Mouse (Mus musculus) left cerebral cortex, postnatal 4 days (tissue): ENCODE measurements around the gene Gm28374. TPM values are rescaled to one million over a fixed set of nuclear protein-coding genes. Genes with fewer than 3 reads are reported as not detected.
"Not testable (repeated sequence)": the region's sequence is repeated elsewhere in the genome, so short reads cannot be mapped to it uniquely, and the experiment has no call there.

ENCODE experiments used
- DNase-seq: peaks from one replicate; pipeline ENCODE4 v3.0.0-alpha.2; 2022
- intact Hi-C: fragments of 180-260 bp; cut with DNase I; formaldehyde crosslinking; loops from one replicate; pipeline ENCODE4 v1.15.1; 2025
- total RNA-seq, 2 experiments: library from RNA; stranded (reverse); gene quantifications; 2 replicates each; pipeline ENCODE4 v1.2.3; 2021

The Gm28374 gene
- 1 to 10 TPM; 1.1 TPM for total RNA-seq

- DNase-seq: no peak
- intact Hi-C loops: no loop called here
Measured at GRCm38 (mm10) chr19:6082156-6082555, at the start of gene Gm28374. Gm28374 (minus strand) TSS chr19:6082256.

- DNase-seq, intact Hi-C loops: not testable (repeated sequence)
Measured at GRCm38 (mm10) chr19:6130414-6131128, 48.5 kb upstream of the Gm28374 start.

GRCm38 (mm10) chr19:6127760-6128341, 45.8 kb upstream of the Gm28374 start, which contains the start of gene Snx15:
Snx15 (minus strand) TSS chr19:6128304.
- intact Hi-C loops: no loop called here

GRCm38 (mm10) chr19:6126789-6127580, 44.9 kb upstream of the Gm28374 start:
- DNase-seq: no peak
- intact Hi-C loops: no loop called here

More at GRCm38 (mm10) chr19:6127760-6128341, 45.8 kb upstream of the Gm28374 start, which contains the start of gene Snx15:
- DNase-seq: peak; percentile 96

GRCm38 (mm10) chr19:6126289-6126688, 44.2 kb upstream of the Gm28374 start:
- peak; percentile 32 for DNase-seq
- intact Hi-C loops: no loop called here

- DNase-seq: no peak
- intact Hi-C loops: no loop called here
Measured at GRCm38 (mm10) chr19:6124898-6125297, 42.8 kb upstream of the Gm28374 start.

- DNase-seq: no peak
- intact Hi-C loops: no loop called here
Measured at GRCm38 (mm10) chr19:6123330-6123729, 41.3 kb upstream of the Gm28374 start.

- DNase-seq: no peak
- intact Hi-C loops: no loop called here
Measured at GRCm38 (mm10) chr19:6121761-6122160, 39.7 kb upstream of the Gm28374 start.

- intact Hi-C loops: no loop called here
- peak; percentile 32 for DNase-seq
Measured at GRCm38 (mm10) chr19:6118677-6119185, 36.7 kb upstream of the Gm28374 start.

GRCm38 (mm10) chr19:6117986-6118676, 36.1 kb upstream of the Gm28374 start, which contains the start of gene Sac3d1:
Sac3d1 (minus strand) TSS chr19:6118650.
- intact Hi-C loops: no loop called here
- DNase-seq: peak; percentile 90

- intact Hi-C loops: no loop called here
- DNase-seq: no peak
Measured at GRCm38 (mm10) chr19:6117346-6117985, 35.4 kb upstream of the Gm28374 start.

- intact Hi-C loops: no loop called here
- DNase-seq: no peak
Measured at GRCm38 (mm10) chr19:6116113-6116850, 34.2 kb upstream of the Gm28374 start.

- DNase-seq: no peak
- intact Hi-C loops: no loop called here
Measured at GRCm38 (mm10) chr19:6113116-6113515, 31.1 kb upstream of the Gm28374 start.

GRCm38 (mm10) chr19:6105586-6105985, 23.5 kb upstream of the Gm28374 start, which contains the start of gene Naaladl1:
Naaladl1 (plus strand) TSS chr19:6105782.
- DNase-seq: no peak
- intact Hi-C loops: no loop called here

GRCm38 (mm10) chr19:6104476-6104875, 22.4 kb upstream of the Gm28374 start:
- intact Hi-C loops: no loop called here
- no peak for DNase-seq

- intact Hi-C loops: no loop called here
- DNase-seq: no peak
Measured at GRCm38 (mm10) chr19:6102169-6102853, 20.3 kb upstream of the Gm28374 start.

GRCm38 (mm10) chr19:6101186-6101585, 19.1 kb upstream of the Gm28374 start:
- DNase-seq: no peak
- intact Hi-C loops: no loop called here

GRCm38 (mm10) chr19:6097847-6098246, 15.8 kb upstream of the Gm28374 start:
- DNase-seq: no peak
- intact Hi-C loops: no loop called here

- no peak for DNase-seq
- intact Hi-C loops: no loop called here
Measured at GRCm38 (mm10) chr19:6094119-6094518, 12.1 kb upstream of the Gm28374 start, which contains the start of gene AC131692.1. AC131692.1 (plus strand) TSS chr19:6094419.
